ENCODE assay signal across 25 mouse cellular contexts in genomic region chr1:159939335-159939734, GRCm38 (mm10).
DNase-seq lines count a peak whose midpoint lies in the region; ATAC-seq lines count a peak whose summit lies in the region.
"Had no signal": no experiment of that assay in that cellular context is flagged by ENCODE, and none has a peak within 500 bp of the region (broad histone marks: within the 10 kb centered on the region; RNA-seq: fewer than 3 reads in every experiment).

No protein-coding gene starts in this region.

- H3K4me3 ChIP-seq in hindbrain, embryonic 16.5 days (ENCODE audit: low read length), result no peak overlapping the region
- no peak overlapping the region for H3K4me3 ChIP-seq in hindbrain, embryonic 11.5 days (ENCODE audit: low read depth, low read length)
- H3K4me3 ChIP-seq: limb, embryonic 10.5 days; liver, embryonic 15.5 days; lung, embryonic 15.5 days; megakaryocyte, embryonic 14.5 days; midbrain, embryonic 13.5 days; neural tube, embryonic 12.5 days had no signal

- no peak overlapping the region for H3K27ac ChIP-seq in hindbrain, embryonic 16.5 days (ENCODE audit: low read depth, low read length)
- no peak overlapping the region for H3K27ac ChIP-seq in hindbrain, embryonic 11.5 days (ENCODE audit: low read depth, low read length)
- H3K27ac ChIP-seq: hindbrain, postnatal 0 days; limb, embryonic 10.5 days; liver, embryonic 15.5 days; lung, embryonic 15.5 days; midbrain, embryonic 13.5 days; neural tube, embryonic 12.5 days; stomach, postnatal 0 days had no signal

- ATAC-seq in hindbrain, embryonic 16.5 days, result peak; percentile 42; the same call in 1 of the 2 replicates
- no peak for ATAC-seq in hindbrain, embryonic 11.5 days (ENCODE audit: low FRiP score)
- ATAC-seq: forebrain, embryonic 14.5 days; hindbrain, postnatal 0 days; midbrain, embryonic 13.5 days had no signal

- no peak overlapping the region for H3K9ac ChIP-seq in hindbrain, embryonic 16.5 days (ENCODE audit: low read depth, low read length)
- no peak overlapping the region for H3K9ac ChIP-seq in hindbrain, embryonic 11.5 days (ENCODE audit: low read depth, low read length)
- H3K9ac ChIP-seq: liver, embryonic 15.5 days; lung, embryonic 15.5 days; midbrain, embryonic 13.5 days; neural tube, embryonic 12.5 days had no signal

- no peaks in the 10 kb centered on the region for H3K27me3 ChIP-seq in hindbrain, embryonic 16.5 days (replicated peaks; ENCODE audit: control insufficient read depth, insufficient read depth, low read length)
- no peaks in the 10 kb centered on the region for H3K27me3 ChIP-seq in hindbrain, embryonic 11.5 days (ENCODE audit: control insufficient read depth, insufficient read depth, low read length)
- H3K27me3 ChIP-seq: liver, embryonic 15.5 days; lung, embryonic 15.5 days; midbrain, embryonic 13.5 days; neural tube, embryonic 12.5 days had no signal

- no peak overlapping the region for H3K4me2 ChIP-seq in hindbrain, embryonic 16.5 days (ENCODE audit: low read length)
- H3K4me2 ChIP-seq in hindbrain, embryonic 11.5 days (replicated peaks; ENCODE audit: low read depth, low read length), result no peak overlapping the region
- H3K4me2 ChIP-seq: heart, embryonic 11.5 days; liver, embryonic 15.5 days; lung, embryonic 15.5 days; midbrain, embryonic 13.5 days; neural tube, embryonic 12.5 days had no signal

- WGBS in hindbrain, embryonic 16.5 days, result 85% methylated on average over 3 of the region's 3 CpGs
- WGBS in hindbrain, embryonic 11.5 days, result 84% methylated on average over 3 of the region's 3 CpGs

- H3K4me1 ChIP-seq in hindbrain, embryonic 16.5 days (ENCODE audit: control insufficient read depth, insufficient read depth, low read depth, low read length), result no peaks in the 10 kb centered on the region
- no peaks in the 10 kb centered on the region for H3K4me1 ChIP-seq in hindbrain, embryonic 11.5 days (replicated peaks; ENCODE audit: control insufficient read depth, insufficient read depth, low read length)
- H3K4me1 ChIP-seq: limb, embryonic 10.5 days; liver, embryonic 15.5 days; lung, embryonic 15.5 days; megakaryocyte, embryonic 14.5 days; midbrain, embryonic 13.5 days; neural tube, embryonic 12.5 days had no signal

- DNase-seq in hindbrain, embryonic 11.5 days (ENCODE audit: low spot score), result no peak
- peak; percentile 26 for DNase-seq in naive thymus-derived CD4-positive, alpha-beta T cell, adult 2 months (ENCODE audit: low read depth)
- peak; percentile 59 to 70 for DNase-seq in thymus, postnatal 10 days (ENCODE audit: low spot score in 2 of 2)
- no peak for DNase-seq in kidney, postnatal 4 days
- no peak for DNase-seq in right cerebral cortex, adult 2 months (ENCODE audit: low spot score in 2 of 2)
- DNase-seq in layer of hippocampus, postnatal 14 days (ENCODE audit: low spot score in 2 of 2), result no peak
- DNase-seq: adrenal gland, postnatal 10 days; gastrocnemius, postnatal 10 days; heart, adult 11 months; kidney, adult 11 months; liver; lung, postnatal 36 days; retina, postnatal 1 day; right cerebral cortex, postnatal 4 days had no signal

- H3K36me3 ChIP-seq in hindbrain, embryonic 16.5 days (ENCODE audit: control insufficient read depth, insufficient read depth, low read length), result no peaks in the 10 kb centered on the region
- H3K36me3 ChIP-seq in hindbrain, embryonic 11.5 days (ENCODE audit: control insufficient read depth, insufficient read depth, low read length), result no peaks in the 10 kb centered on the region
- H3K36me3 ChIP-seq: limb, embryonic 10.5 days; liver, embryonic 15.5 days; lung, embryonic 15.5 days; midbrain, embryonic 13.5 days; neural tube, embryonic 12.5 days had no signal

- H3K9me3 ChIP-seq in hindbrain, embryonic 16.5 days (ENCODE audit: control insufficient read depth, low read length), result no peaks in the 10 kb centered on the region
- no peaks in the 10 kb centered on the region for H3K9me3 ChIP-seq in hindbrain, embryonic 11.5 days (ENCODE audit: control insufficient read depth, low read length)
- H3K9me3 ChIP-seq: limb, embryonic 10.5 days; liver, embryonic 15.5 days; lung, embryonic 15.5 days; midbrain, embryonic 13.5 days; neural tube, embryonic 12.5 days had no signal

Comparison
In these comparisons a context has a peak if more than half of its experiments do, and no peak if none do; other contexts are left out.
1. DNase-seq: peak in naive thymus-derived CD4-positive, alpha-beta T cell, adult 2 months (single experiment) and thymus, postnatal 10 days (2 of 2); none in hindbrain, embryonic 11.5 days (single experiment), kidney, postnatal 4 days (0 of 2), right cerebral cortex, adult 2 months (0 of 2) and layer of hippocampus, postnatal 14 days (0 of 2).